ENCODE assay signal across 9 mouse cellular contexts in the genomic region with DNA sequence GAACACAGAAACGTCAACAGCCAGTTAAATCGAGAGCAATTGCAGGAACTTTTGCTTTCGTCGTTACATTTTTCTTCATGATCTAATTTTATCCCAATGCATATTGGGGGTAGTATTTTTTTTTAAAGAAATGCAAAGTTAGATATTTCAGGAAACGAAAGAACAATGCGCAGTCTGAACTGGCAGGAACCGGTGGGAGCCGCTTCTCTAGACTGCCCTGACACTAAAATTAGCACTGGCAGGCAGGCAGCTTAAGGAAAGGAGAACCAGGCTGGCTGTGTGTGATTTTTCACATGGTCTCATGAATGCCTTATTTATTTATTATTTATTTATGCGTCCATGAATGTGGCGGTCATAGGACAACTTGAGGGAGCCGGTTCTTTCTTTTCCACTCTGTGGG. TPM values are rescaled to one million over a fixed set of nuclear protein-coding genes. Genes with fewer than 3 reads are reported as not detected.
DNase-seq lines count a peak whose midpoint lies in the region; ATAC-seq and TF ChIP-seq lines count a peak whose summit lies in the region.
"Had no signal": no experiment of that assay in that cellular context is flagged by ENCODE, and none has a peak within 500 bp of the region (broad histone marks: within the 10 kb centered on the region; RNA-seq: fewer than 3 reads in every experiment).

No protein-coding gene starts in this region.

- H3K27ac ChIP-seq in forebrain, postnatal 0 days (ENCODE audit: low read depth, low read length): peak overlapping the region; percentile 31
- no peak overlapping the region for H3K27ac ChIP-seq in forebrain, embryonic 11.5 days (ENCODE audit: low read depth, low read length)
- 0 out of 2 replicates have a peak overlapping the region, but pooled peaks have one; percentile 26 for H3K27ac ChIP-seq in stomach, embryonic 15.5 days
- no peak overlapping the region for H3K27ac ChIP-seq in stomach, postnatal 0 days (replicated peaks)
- H3K27ac ChIP-seq in hindbrain, embryonic 13.5 days: no peak overlapping the region

- no peaks in the 10 kb centered on the region for H3K36me3 ChIP-seq in forebrain, postnatal 0 days (ENCODE audit: insufficient read depth)
- H3K36me3 ChIP-seq in forebrain, embryonic 11.5 days (ENCODE audit: control insufficient read depth, insufficient read depth, low read length): no peaks in the 10 kb centered on the region
- H3K36me3 ChIP-seq in stomach, embryonic 15.5 days: no peaks in the 10 kb centered on the region
- no peaks in the 10 kb centered on the region for H3K36me3 ChIP-seq in stomach, postnatal 0 days (ENCODE audit: control insufficient read depth, insufficient read depth, low read length)
- H3K36me3 ChIP-seq in hindbrain, embryonic 13.5 days: no peaks in the 10 kb centered on the region

- H3K9ac ChIP-seq in forebrain, postnatal 0 days: no peak overlapping the region
- H3K9ac ChIP-seq in forebrain, embryonic 11.5 days (ENCODE audit: low read length): no peak overlapping the region
- H3K9ac ChIP-seq in stomach, embryonic 15.5 days: no peak overlapping the region
- no peak overlapping the region for H3K9ac ChIP-seq in stomach, postnatal 0 days (ENCODE audit: low read length)
- H3K9ac ChIP-seq in hindbrain, embryonic 13.5 days: no peak overlapping the region

- H3K4me2 ChIP-seq in forebrain, postnatal 0 days (ENCODE audit: low read depth): no peak overlapping the region
- no peak overlapping the region for H3K4me2 ChIP-seq in forebrain, embryonic 11.5 days (ENCODE audit: low read depth, low read length, severe bottlenecking)
- H3K4me2 ChIP-seq in stomach, embryonic 15.5 days: no peak overlapping the region
- no peak overlapping the region for H3K4me2 ChIP-seq in stomach, postnatal 0 days (replicated peaks; ENCODE audit: low read depth)
- H3K4me2 ChIP-seq in hindbrain, embryonic 13.5 days: no peak overlapping the region

- no peaks in the 10 kb centered on the region for H3K4me1 ChIP-seq in forebrain, postnatal 0 days (ENCODE audit: insufficient read depth)
- H3K4me1 ChIP-seq in forebrain, embryonic 11.5 days (replicated peaks; ENCODE audit: control insufficient read depth, insufficient read depth, low read length): no peaks in the 10 kb centered on the region
- no peaks in the 10 kb centered on the region for H3K4me1 ChIP-seq in stomach, embryonic 15.5 days
- no peaks in the 10 kb centered on the region for H3K4me1 ChIP-seq in stomach, postnatal 0 days (replicated peaks; ENCODE audit: control insufficient read depth, insufficient read depth)
- no peaks in the 10 kb centered on the region for H3K4me1 ChIP-seq in hindbrain, embryonic 13.5 days (replicated peaks)

- WGBS in forebrain, postnatal 0 days: 76% methylated on average over 11 of the region's 11 CpGs
- 94% methylated on average over 11 of the region's 11 CpGs for WGBS in forebrain, embryonic 11.5 days
- 81% methylated on average over 11 of the region's 11 CpGs for WGBS in stomach, embryonic 15.5 days
- WGBS in stomach, postnatal 0 days: 75% methylated on average over 11 of the region's 11 CpGs
- WGBS in hindbrain, embryonic 13.5 days: 87% methylated on average over 11 of the region's 11 CpGs

- ATAC-seq in forebrain, postnatal 0 days: peak; percentile 81
- ATAC-seq in forebrain, embryonic 11.5 days (replicated peaks; ENCODE audit: low FRiP score): no peak
- ATAC-seq in stomach, embryonic 15.5 days (ENCODE audit: insufficient read depth, low FRiP score, low read depth): no peak
- ATAC-seq in stomach, postnatal 0 days (ENCODE audit: low FRiP score, low TSS enrichment): no peak
- ATAC-seq in hindbrain, embryonic 13.5 days (ENCODE audit: low FRiP score): no peak

- DNase-seq in forebrain, postnatal 0 days: peak; percentile 39
- DNase-seq in forebrain, embryonic 11.5 days (ENCODE audit: low spot score): no peak
- no peak for DNase-seq in stomach, postnatal 0 days (ENCODE audit: low spot score)
- DNase-seq in kidney, postnatal 36 days: peak; percentile 39 to 61
- DNase-seq in thymus, adult 18-20 months: no peak
- no peak for DNase-seq in adrenal gland, postnatal 25 days
- DNase-seq: gastrocnemius, postnatal 25 days had no signal

- H3K27me3 ChIP-seq in forebrain, postnatal 0 days (ENCODE audit: insufficient read depth, low read length): no peaks in the 10 kb centered on the region
- no peaks in the 10 kb centered on the region for H3K27me3 ChIP-seq in forebrain, embryonic 11.5 days (ENCODE audit: control insufficient read depth, insufficient read depth, low read length)
- no peaks in the 10 kb centered on the region for H3K27me3 ChIP-seq in stomach, embryonic 15.5 days (replicated peaks)
- H3K27me3 ChIP-seq in stomach, postnatal 0 days (ENCODE audit: control insufficient read depth, insufficient read depth, low read length): no peaks in the 10 kb centered on the region
- no peaks in the 10 kb centered on the region for H3K27me3 ChIP-seq in hindbrain, embryonic 13.5 days

- no peak overlapping the region for H3K4me3 ChIP-seq in forebrain, postnatal 0 days (ENCODE audit: low read depth, low read length)
- no peak overlapping the region for H3K4me3 ChIP-seq in forebrain, embryonic 11.5 days (ENCODE audit: low read depth, low read length)
- H3K4me3 ChIP-seq in stomach, embryonic 15.5 days (replicated peaks): no peak overlapping the region
- no peak overlapping the region for H3K4me3 ChIP-seq in stomach, postnatal 0 days (ENCODE audit: low read depth, low read length)
- H3K4me3 ChIP-seq in hindbrain, embryonic 13.5 days: no peak overlapping the region

- TF ChIP-seq CTCF in forebrain, postnatal 0 days (IDR thresholded peaks at IDR 0.05; ENCODE audit: low read depth): no peak
- no peak for TF ChIP-seq CTCF in stomach, postnatal 0 days (IDR thresholded peaks at IDR 0.05; ENCODE audit: low read depth)

- no peaks in the 10 kb centered on the region for H3K9me3 ChIP-seq in forebrain, postnatal 0 days (ENCODE audit: low read length)
- H3K9me3 ChIP-seq in forebrain, embryonic 11.5 days (ENCODE audit: control insufficient read depth, low read length): no peaks in the 10 kb centered on the region
- H3K9me3 ChIP-seq in stomach, embryonic 15.5 days: no peaks in the 10 kb centered on the region
- H3K9me3 ChIP-seq in stomach, postnatal 0 days (ENCODE audit: control insufficient read depth, low read length): no peaks in the 10 kb centered on the region
- 0 out of 2 replicates have a peak, but pooled peaks cover 4% of the 10 kb centered on the region for H3K9me3 ChIP-seq in hindbrain, embryonic 13.5 days

- no peak for TF ChIP-seq EP300 in stomach, postnatal 0 days (optimal IDR thresholded peaks at IDR 0.05)

RNA-seq across cellular contexts. Expression of a gene that starts 44.3 kb away (rescaled TPM):
- 22.0 and 23.1 TPM in 2 replicates for total RNA-seq in forebrain, postnatal 0 days (2014; rRNA removed)
- polyA plus RNA-seq in forebrain, postnatal 0 days (2015; fragmentation: Nextera tagmentation; extraction: Ambion mirVana): 4.3 and 7.8 TPM in 2 replicates
- 20.4 and 21.2 TPM in 2 replicates for polyA plus RNA-seq in forebrain, embryonic 11.5 days (2014; fragmentation: Nextera tagmentation; extraction: Ambion mirVana)
- 15.8 and 17.7 TPM in 2 replicates for polyA plus RNA-seq in stomach, embryonic 15.5 days (2015; fragmentation: Nextera tagmentation; extraction: Ambion mirVana)
- 5.9 and 6.1 TPM in 2 replicates for polyA plus RNA-seq in stomach, postnatal 0 days (2015; fragmentation: Nextera tagmentation; extraction: Ambion mirVana)
- 14.8 and 16.2 TPM in 2 replicates for polyA plus RNA-seq in hindbrain, embryonic 13.5 days (2015; fragmentation: Nextera tagmentation; extraction: Ambion mirVana)
- 92.6 and 99.3 TPM in 2 replicates for total RNA-seq in adrenal gland, postnatal 25 days (2021)

Comparison
In these comparisons a context has a peak if more than half of its experiments do, and no peak if none do; other contexts are left out.
1. DNase-seq: peak in forebrain, postnatal 0 days (single experiment) and kidney, postnatal 36 days (2 of 2); none in forebrain, embryonic 11.5 days (single experiment), stomach, postnatal 0 days (single experiment), thymus, adult 18-20 months (0 of 2) and adrenal gland, postnatal 25 days (single experiment).
2. H3K27ac ChIP-seq: peak in forebrain, postnatal 0 days (single experiment) and stomach, embryonic 15.5 days (single experiment); none in forebrain, embryonic 11.5 days (single experiment), stomach, postnatal 0 days (single experiment) and hindbrain, embryonic 13.5 days (single experiment).